Mouse (Mus musculus) myocyte (in vitro differentiated cells): Measurements from ENCODE around the gene Tent4b.

ENCODE experiments used
- CEBPB ChIP-seq: IDR thresholded peaks from 2 replicates; pipeline ENCODE4 v1.6.1; 2011; ENCODE audit warnings: mild to moderate bottlenecking, moderate library complexity; ENCODE audit not compliant: poor library complexity, insufficient read depth, severe bottlenecking
- E2F4 ChIP-seq: IDR thresholded peaks from one replicate; pipeline ENCODE4 v1.6.1; 2011; ENCODE audit warnings: mild to moderate bottlenecking, control low read depth, moderate library complexity; ENCODE audit not compliant: insufficient read depth
- MAX ChIP-seq: IDR thresholded peaks from one replicate; pipeline ENCODE4 v1.6.1; 2011; ENCODE audit warnings: low read depth, mild to moderate bottlenecking, control low read depth
- MYOG ChIP-seq, 3 experiments: IDR thresholded peaks; one replicate each; pipeline ENCODE4 v1.6.1; 2011; ENCODE audit warnings: control low read depth in 2 of 3, low read depth in 2 of 3, mild to moderate bottlenecking in 2 of 3; ENCODE audit not compliant: insufficient read length in 2 of 3, control insufficient read depth in 1 of 3, insufficient read depth in 1 of 3
- POLR2A ChIP-seq: IDR thresholded peaks from one replicate; pipeline ENCODE4 v1.6.1; 2011; ENCODE audit warnings: low read depth, mild to moderate bottlenecking, control low read depth, moderate library complexity; ENCODE audit not compliant: insufficient read length
- POLR2AphosphoS2 ChIP-seq: IDR thresholded peaks from one replicate; pipeline ENCODE4 v1.6.1; 2011; ENCODE audit warnings: low read depth, control low read depth; ENCODE audit not compliant: insufficient read length
- REST ChIP-seq: IDR thresholded peaks from one replicate; pipeline ENCODE4 v1.6.1; 2011; ENCODE audit warnings: mild to moderate bottlenecking, control low read depth, moderate library complexity; ENCODE audit not compliant: insufficient read depth, insufficient read length
- SRF ChIP-seq: IDR thresholded peaks from one replicate; pipeline ENCODE4 v1.6.1; 2011; ENCODE audit warnings: low read depth; ENCODE audit not compliant: control insufficient read depth, insufficient read length
- TCF12 ChIP-seq: IDR thresholded peaks from one replicate; pipeline ENCODE4 v1.6.1; 2011; ENCODE audit warnings: mild to moderate bottlenecking, control low read depth; ENCODE audit not compliant: poor library complexity, insufficient read depth, severe bottlenecking
- TCF3 ChIP-seq: IDR thresholded peaks from one replicate; pipeline ENCODE4 v1.6.1; 2011; ENCODE audit warnings: low read depth, control low read depth; ENCODE audit not compliant: insufficient read length
- USF1 ChIP-seq: IDR thresholded peaks from one replicate; pipeline ENCODE4 v1.6.1; 2011; ENCODE audit warnings: low read depth, mild to moderate bottlenecking, control low read depth, moderate library complexity

GRCm38 (mm10) chr8:88160237-88160995, 38.6 kb upstream of the Tent4b start:
- no peak for TF ChIP-seq SRF
- no peak for TF ChIP-seq POLR2A
- TF ChIP-seq E2F4, result no peak
- TF ChIP-seq MYOG (IDR thresholded peaks at IDR 0.05; ENCODE audit: control insufficient read depth in 1 of 3, insufficient read depth in 1 of 3, insufficient read length in 2 of 3, low read depth in 2 of 3), result no peak
- no peak for TF ChIP-seq USF1
- TF ChIP-seq CEBPB, result peak; percentile 59; the same call in 1 of the 2 replicates
- no peak for TF ChIP-seq MAX
- no peak for TF ChIP-seq POLR2AphosphoS2
- no peak for TF ChIP-seq TCF12
- TF ChIP-seq TCF3, result no peak
- TF ChIP-seq REST, result no peak
